Mouse (Mus musculus) limb, embryonic 11.5 days (tissue): ENCODE data around the gene Tet1. TPM values are rescaled to one million over a fixed set of nuclear protein-coding genes. Genes with fewer than 3 reads are reported as not detected.

Source experiments
- ATAC-seq: fragments of 200-750 bp; cut with Nextera tagmentation; 2 replicates; pipeline ENCODE4 v1.8.0; 2017; ENCODE audit warnings: low read depth; ENCODE audit not compliant: insufficient number of reproducible peaks, low FRiP score, low TSS enrichment
- DNase-seq: peaks from one replicate; pipeline ENCODE4 v3.0.0-alpha.2; 2015; ENCODE audit warnings: low spot score
- H3K27ac ChIP-seq: fragments of 300-500 bp; sonication (generic); replicated peaks from 2 replicates; pipeline ENCODE4 v1.5.1; 2014; ENCODE audit warnings: low read depth, mild to moderate bottlenecking, low read length
- H3K27me3 ChIP-seq: fragments of 300-500 bp; sonication (generic); 2 replicates; pipeline ENCODE4 v1.6.1; 2014; ENCODE audit warnings: mild to moderate bottlenecking, low read length, mixed read lengths; ENCODE audit not compliant: control insufficient read depth, insufficient read depth
- H3K36me3 ChIP-seq: fragments of 300-500 bp; sonication (generic); 2 replicates; pipeline ENCODE4 v1.6.1; 2014; ENCODE audit warnings: mild to moderate bottlenecking, low read length, moderate library complexity, mixed read lengths; ENCODE audit not compliant: control insufficient read depth, insufficient read depth
- H3K4me1 ChIP-seq: fragments of 300-500 bp; sonication (generic); 2 replicates; pipeline ENCODE4 v1.6.1; 2014; ENCODE audit warnings: low read length, mixed read lengths; ENCODE audit not compliant: control insufficient read depth, insufficient read depth
- H3K4me2 ChIP-seq: fragments of 300-500 bp; sonication (generic); 2 replicates; pipeline ENCODE4 v1.6.1; 2014; ENCODE audit warnings: low read depth, mild to moderate bottlenecking, moderate library complexity; ENCODE audit not compliant: severe bottlenecking
- H3K4me3 ChIP-seq: fragments of 300-500 bp; sonication (generic); 2 replicates; pipeline ENCODE4 v1.5.1; 2014; ENCODE audit warnings: low read depth, low read length
- H3K9ac ChIP-seq: fragments of 300-500 bp; sonication (generic); 2 replicates; pipeline ENCODE4 v1.6.1; 2014; ENCODE audit warnings: mild to moderate bottlenecking, low read length
- H3K9me3 ChIP-seq: fragments of 300-500 bp; sonication (generic); 2 replicates; pipeline ENCODE4 v1.6.1; 2016; ENCODE audit warnings: low read length; ENCODE audit not compliant: control insufficient read depth
- WGBS: fragments of 180-500 bp; shearing (Covaris S2); extraction: QIAGEN DNeasy Blood & Tissue Kit; methylation state at CpG from one replicate; pipeline ENCODE4 v1.1.7; 2014; 5-methylcytosine and 5-hydroxymethylcytosine counted together
- polyA plus RNA-seq: library from polyadenylated mRNA; unstranded; fragments of >200 nt; fragmentation: Nextera tagmentation; extraction: Ambion mirVana; gene quantifications from 2 replicates; pipeline ENCODE4 v1.2.1, GENCODE M21; 2014

Tet1 gene
- polyA plus RNA-seq, 1 experiment from 2014 or later, result 34.0 TPM

- Histone ChIP-seq H3K4me2 (peak overlapping the region; percentile 95), H3K36me3 (no peaks in the 10 kb centered on the region), H3K4me1 (no peaks in the 10 kb centered on the region), H3K27me3 (no peaks in the 10 kb centered on the region), H3K27ac (no peak overlapping the region), H3K4me3 (peak overlapping the region; percentile 65), H3K9ac (no peak overlapping the region), H3K9me3 (no peaks in the 10 kb centered on the region)
- WGBS, result 29% methylated on average over 10 of the region's 10 CpGs
- ATAC-seq (no peak), DNase-seq (no peak)
Measured at GRCm38 (mm10) chr10:62885460-62885859, 23.3 kb downstream of the Tet1 start.

DNA sequence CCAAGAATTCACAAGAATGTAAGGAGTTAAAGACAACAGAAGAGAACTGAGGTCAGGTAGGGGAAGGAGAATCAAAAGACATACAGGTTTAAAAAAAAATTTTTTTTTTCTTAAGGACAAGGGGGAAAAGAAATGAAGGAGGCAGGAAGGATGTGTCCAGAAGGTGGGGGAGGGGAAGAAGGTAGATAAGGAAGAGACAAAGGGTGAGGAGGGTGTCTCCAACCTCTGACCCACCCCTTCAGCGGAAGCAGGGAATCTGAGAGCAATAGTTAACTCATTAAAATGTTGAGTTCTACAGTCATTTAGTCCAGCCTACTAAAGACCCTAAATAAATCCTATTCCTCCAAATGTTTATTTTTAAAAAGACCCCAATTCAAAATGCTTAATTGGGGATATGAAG lies 24.3 kb downstream of the Tet1 start:
- Histone ChIP-seq H3K27me3 (no peaks in the 10 kb centered on the region), H3K4me3 (no peak overlapping the region), H3K4me1 (no peaks in the 10 kb centered on the region), H3K9ac (no peak overlapping the region), H3K9me3 (no peaks in the 10 kb centered on the region), H3K27ac (no peak overlapping the region), H3K4me2 (no peak overlapping the region), H3K36me3 (peaks cover under 1% of the 10 kb centered on the region; the same call in 1 of the 2 replicates)
- ATAC-seq (no peak), DNase-seq (no peak)
- 50% methylated on average over 1 of the region's 1 CpGs for WGBS

DNA sequence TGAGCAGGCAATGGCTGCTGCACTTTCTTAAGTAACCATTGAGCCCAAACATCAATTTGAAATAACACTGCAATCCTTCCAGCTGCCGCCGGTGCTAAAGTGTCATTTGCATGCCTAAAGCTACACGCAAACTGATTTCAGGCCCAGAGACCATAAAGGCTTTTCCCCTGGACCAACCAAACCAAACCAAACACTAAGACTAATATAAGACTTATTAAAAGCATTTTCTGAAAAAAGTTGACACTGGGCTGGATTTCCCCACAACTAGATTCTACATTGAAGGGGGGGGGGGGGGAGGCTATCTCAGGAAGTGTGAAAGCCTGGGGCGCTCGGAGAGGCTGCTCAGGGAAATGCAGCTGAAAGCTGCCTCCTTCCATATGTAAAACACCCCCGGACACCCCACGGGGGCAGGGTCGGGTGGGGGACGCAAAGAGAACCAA lies 24.8 kb downstream of the Tet1 start:
- Histone ChIP-seq H3K27me3 (no peaks in the 10 kb centered on the region), H3K27ac (no peak overlapping the region), H3K4me2 (no peak overlapping the region), H3K36me3 (peaks cover 4% of the 10 kb centered on the region; the same call in 1 of the 2 replicates), H3K4me1 (no peaks in the 10 kb centered on the region), H3K9ac (no peak overlapping the region), H3K4me3 (no peak overlapping the region), H3K9me3 (no peaks in the 10 kb centered on the region)
- 13% methylated on average over 9 of the region's 9 CpGs for WGBS
- no peak for ATAC-seq
- DNase-seq, result no peak

- Histone ChIP-seq H3K36me3 (peaks cover 4% of the 10 kb centered on the region; the same call in 1 of the 2 replicates), H3K4me2 (no peak overlapping the region), H3K4me3 (no peak overlapping the region), H3K27ac (no peak overlapping the region), H3K4me1 (no peaks in the 10 kb centered on the region), H3K9me3 (no peaks in the 10 kb centered on the region), H3K9ac (no peak overlapping the region), H3K27me3 (no peaks in the 10 kb centered on the region)
- WGBS, result 58% methylated on average over 5 of the region's 5 CpGs
- ATAC-seq (no peak), DNase-seq (no peak)
Measured at GRCm38 (mm10) chr10:62881211-62881610, 27.6 kb downstream of the Tet1 start.

DNA sequence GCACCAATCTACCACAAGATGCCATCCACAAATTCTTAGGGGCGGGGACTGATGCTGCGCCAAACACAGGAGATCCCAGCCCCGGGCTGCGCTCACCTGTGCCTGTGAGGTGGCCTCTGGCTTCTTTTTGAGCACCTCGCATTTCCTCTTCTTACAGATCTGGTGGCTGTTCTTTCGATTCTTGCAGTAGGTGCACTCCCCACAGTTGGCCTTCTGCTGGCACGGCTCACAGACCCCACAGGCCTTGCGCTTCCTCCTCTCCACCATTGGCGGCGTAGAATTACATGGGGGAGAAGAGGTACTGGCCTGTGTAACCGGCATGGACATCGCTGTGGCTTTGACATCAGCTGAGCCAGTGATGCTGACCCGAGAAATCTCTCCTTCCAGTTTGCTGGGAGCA lies 30.7 kb downstream of the Tet1 start:
- H3K9me3 ChIP-seq, result no peaks in the 10 kb centered on the region
- H3K9ac ChIP-seq, result no peak overlapping the region
- no peak overlapping the region for H3K27ac ChIP-seq
- no peaks in the 10 kb centered on the region for H3K4me1 ChIP-seq
- peaks cover 4% of the 10 kb centered on the region; the same call in 1 of the 2 replicates for H3K36me3 ChIP-seq
- DNase-seq (no peak), ATAC-seq (no peak)
- H3K4me3 ChIP-seq, result no peak overlapping the region
- 91% methylated on average over 13 of the region's 13 CpGs for WGBS
- no peaks in the 10 kb centered on the region for H3K27me3 ChIP-seq
- no peak overlapping the region for H3K4me2 ChIP-seq

DNA sequence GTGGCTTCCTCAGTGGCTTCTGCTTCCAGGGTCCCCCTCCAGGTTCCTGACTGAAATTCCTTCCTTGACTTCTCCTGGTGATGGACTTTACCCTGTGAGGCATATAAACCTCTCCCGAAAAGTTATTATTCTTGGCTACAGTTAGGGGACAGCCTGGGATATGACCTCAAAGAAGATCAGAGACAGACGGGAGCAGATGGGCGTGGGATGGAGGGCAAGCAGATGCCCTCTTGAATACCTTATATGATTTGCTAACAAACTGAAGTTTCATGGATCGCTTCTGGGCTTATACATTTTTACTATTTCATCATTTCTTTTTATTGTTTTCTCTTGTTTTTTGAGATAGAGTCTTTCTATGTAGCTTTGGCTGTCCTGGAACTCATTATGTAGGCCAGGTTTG lies 33.2 kb downstream of the Tet1 start:
- peaks cover 4% of the 10 kb centered on the region; the same call in 1 of the 2 replicates for H3K36me3 ChIP-seq
- DNase-seq (no peak), ATAC-seq (no peak)
- H3K27ac ChIP-seq, result no peak overlapping the region
- H3K9me3 ChIP-seq, result no peaks in the 10 kb centered on the region
- H3K4me3 ChIP-seq, result no peak overlapping the region
- H3K4me1 ChIP-seq, result no peaks in the 10 kb centered on the region
- 87% methylated on average over 4 of the region's 4 CpGs for WGBS
- no peak overlapping the region for H3K9ac ChIP-seq
- no peaks in the 10 kb centered on the region for H3K27me3 ChIP-seq
- H3K4me2 ChIP-seq, result no peak overlapping the region

- Histone ChIP-seq H3K4me2 (no peak overlapping the region), H3K9me3 (no peaks in the 10 kb centered on the region), H3K4me3 (no peak overlapping the region), H3K9ac (no peak overlapping the region), H3K27ac (no peak overlapping the region), H3K4me1 (no peaks in the 10 kb centered on the region), H3K36me3 (peaks cover 4% of the 10 kb centered on the region; the same call in 1 of the 2 replicates), H3K27me3 (no peaks in the 10 kb centered on the region)
- DNase-seq (no peak), ATAC-seq (no peak)
- 85% methylated on average over 4 of the region's 4 CpGs for WGBS
Measured at GRCm38 (mm10) chr10:62874828-62875227, 34.0 kb downstream of the Tet1 start.

GRCm38 (mm10) chr10:62866035-62866791 lies 42.6 kb downstream of the Tet1 start:
- Histone ChIP-seq H3K4me1 (no peaks in the 10 kb centered on the region), H3K4me2 (peak overlapping the region; percentile 76), H3K27ac (no peak overlapping the region), H3K27me3 (no peaks in the 10 kb centered on the region), H3K36me3 (no peaks in the 10 kb centered on the region; the same call in 1 of the 2 replicates), H3K9ac (peak overlapping the region; percentile 68; the same call in 1 of the 2 replicates), H3K9me3 (no peaks in the 10 kb centered on the region), H3K4me3 (peak overlapping the region; percentile 35; the same call in 1 of the 2 replicates)
- ATAC-seq (no peak), DNase-seq (peak; percentile 45)
- 34% methylated on average over 11 of the region's 11 CpGs for WGBS
